Mouse (Mus musculus): ENCODE measurements at regions not wholly inside any gene's neighbourhood (a gene's known extent, or its start where the extent isn't known, plus 50 kb on each side); places are given as distances from the start of the nearest gene placed in this dataset.
"Not testable (repeated sequence)": the region's sequence is repeated elsewhere in the genome, so short reads cannot be mapped to it uniquely, and the experiment has no call there.

- no peak for DNase-seq (ENCODE audit: low spot score in 2 of 2)
Observed at GRCm38 (mm10) chr11:27105920-27106319, 512.1 kb upstream of the Vrk2 start.

GRCm38 (mm10) chr11:27102906-27103305 lies 509.1 kb upstream of the Vrk2 start:
- no peak for DNase-seq (ENCODE audit: low spot score in 2 of 2)

GRCm38 (mm10) chr11:27102045-27102444 lies 508.2 kb upstream of the Vrk2 start:
- DNase-seq (ENCODE audit: low spot score in 2 of 2) = no peak

- no peak for DNase-seq (ENCODE audit: low spot score in 2 of 2)
Observed at GRCm38 (mm10) chr11:27096615-27097014, 502.8 kb upstream of the Vrk2 start.

- DNase-seq (ENCODE audit: low spot score in 2 of 2) = not testable (repeated sequence)
Observed at GRCm38 (mm10) chr11:27095460-27095859, 501.7 kb upstream of the Vrk2 start.

- no peak for DNase-seq (ENCODE audit: low spot score in 2 of 2)
Observed at GRCm38 (mm10) chr11:27086516-27086915, 492.7 kb upstream of the Vrk2 start.

- DNase-seq (ENCODE audit: low spot score in 2 of 2) = no peak
Observed at GRCm38 (mm10) chr11:27081188-27081587, 487.4 kb upstream of the Vrk2 start.

GRCm38 (mm10) chr11:27070381-27070780 lies 476.6 kb upstream of the Vrk2 start:
- DNase-seq (ENCODE audit: low spot score in 2 of 2) = no peak

- DNase-seq (ENCODE audit: low spot score in 2 of 2) = no peak
Observed at GRCm38 (mm10) chr11:27027243-27027852, 433.5 kb upstream of the Vrk2 start.

GRCm38 (mm10) chr11:27025500-27025899 lies 431.7 kb upstream of the Vrk2 start:
- no peak for DNase-seq (ENCODE audit: low spot score in 2 of 2)

GRCm38 (mm10) chr11:26996292-26997099 lies 402.7 kb upstream of the Vrk2 start:
- peak; percentile 34 to 42 for DNase-seq (ENCODE audit: low spot score in 2 of 2)

- no peak for DNase-seq (ENCODE audit: low spot score in 2 of 2)
Observed at GRCm38 (mm10) chr11:26981216-26981615, 387.4 kb upstream of the Vrk2 start.

- DNase-seq (ENCODE audit: low spot score in 2 of 2) = peak in 1 of 2 experiments; percentile 39
Observed at GRCm38 (mm10) chr11:26972533-26973081, 378.8 kb upstream of the Vrk2 start.

- no peak for DNase-seq (ENCODE audit: low spot score in 2 of 2)
Observed at GRCm38 (mm10) chr11:26971161-26971560, 377.4 kb upstream of the Vrk2 start.

- DNase-seq (ENCODE audit: low spot score in 2 of 2) = no peak
Observed at GRCm38 (mm10) chr11:26967427-26967826, 373.6 kb upstream of the Vrk2 start.

GRCm38 (mm10) chr11:26962928-26963667 lies 369.3 kb upstream of the Vrk2 start:
- DNase-seq (ENCODE audit: low spot score in 2 of 2) = no peak

GRCm38 (mm10) chr11:26962040-26962927 lies 368.5 kb upstream of the Vrk2 start:
- DNase-seq (ENCODE audit: low spot score in 2 of 2) = no peak

GRCm38 (mm10) chr11:26961336-26961980 lies 367.7 kb upstream of the Vrk2 start:
- DNase-seq (ENCODE audit: low spot score in 2 of 2) = peak; percentile 78 to 88

- DNase-seq (ENCODE audit: low spot score in 2 of 2) = no peak
Observed at GRCm38 (mm10) chr11:26956153-26956552, 362.4 kb upstream of the Vrk2 start.

- DNase-seq (ENCODE audit: low spot score in 2 of 2) = no peak
Observed at GRCm38 (mm10) chr11:26931766-26932165, 338.0 kb upstream of the Vrk2 start.

Measured in left cerebral cortex, adult 8-10 months (tissue).